Mouse (Mus musculus) spleen, adult 2 months (tissue): ENCODE results near the gene Sh3tc1.

Experiments used
- CTCF ChIP-seq: fragments of 200-500 bp; IDR thresholded peaks from 2 replicates; pipeline ENCODE4 v1.5.1; 2011; ENCODE audit warnings: mild to moderate bottlenecking, inconsistent platforms; ENCODE audit not compliant: insufficient read depth, insufficient read length, insufficient replicate concordance; ENCODE audit errors: extremely low read depth
- POLR2A ChIP-seq: fragments of 200-500 bp; IDR thresholded peaks from 2 replicates; pipeline ENCODE4 v1.6.1; 2011; ENCODE audit warnings: low read depth, low read length, inconsistent platforms

DNA sequence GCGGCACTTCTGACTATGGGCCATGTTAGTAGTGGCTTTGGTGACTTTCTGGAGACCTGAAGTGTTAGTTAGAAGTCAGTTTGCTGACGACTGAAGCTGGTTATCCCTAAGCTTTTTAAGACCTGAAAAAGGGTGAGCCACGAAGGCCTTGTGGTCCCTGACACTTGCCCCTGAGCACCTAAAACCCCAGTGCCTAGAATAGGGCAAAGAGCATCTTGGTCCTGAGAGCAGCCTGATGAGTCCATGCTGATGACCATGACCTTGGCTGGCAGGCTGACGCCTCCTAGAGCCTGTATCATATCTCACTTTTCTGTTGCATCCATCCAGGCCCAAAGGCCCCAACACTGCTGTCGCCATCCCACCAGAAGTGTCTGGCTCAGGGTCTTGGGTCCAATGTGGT lies 5.6 kb upstream of the Sh3tc1 start:
- TF ChIP-seq CTCF = no peak
- TF ChIP-seq POLR2A = no peak
